Mouse (Mus musculus) C2C12 (cell line): ENCODE measurements around the gene Rnls.

Experiments used
- CTCF ChIP-seq: IDR thresholded peaks from one replicate; pipeline ENCODE4 v1.5.1; 2011; ENCODE audit not compliant: control insufficient read depth, insufficient read depth, insufficient read length
- MAX ChIP-seq: IDR thresholded peaks from one replicate; pipeline ENCODE4 v1.6.1; 2011; ENCODE audit warnings: mild to moderate bottlenecking, control low read depth
- USF1 ChIP-seq: IDR thresholded peaks from one replicate; pipeline ENCODE4 v1.6.1; 2011; ENCODE audit warnings: low read depth, mild to moderate bottlenecking, control low read depth, moderate library complexity

GRCm38 (mm10) chr19:33326706-33327641 is 65.1 kb downstream of the Rnls start:
- TF ChIP-seq CTCF (no peak), USF1 (no peak), MAX (no peak)
